In the genomic region with DNA sequence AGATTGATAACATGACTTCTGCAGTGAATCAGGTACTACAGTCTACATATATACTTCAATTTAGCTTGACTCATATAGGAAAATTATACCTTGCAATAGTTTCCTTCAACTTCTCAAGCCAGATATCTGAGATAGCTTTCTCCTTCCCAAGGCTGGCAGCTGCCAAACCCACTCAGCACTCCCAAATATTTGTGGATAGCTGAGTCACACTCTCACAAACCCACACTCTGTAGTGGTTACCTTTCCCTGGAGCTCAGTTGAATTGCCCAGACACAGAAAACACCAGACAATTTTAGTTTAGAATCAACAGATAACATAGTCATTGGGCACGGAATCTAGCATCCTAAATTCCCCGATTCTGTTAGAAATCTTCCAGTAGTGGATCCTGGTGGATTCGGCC, we compare ENCODE assay signal across 28 mouse cellular contexts.
"Had no signal": no experiment of that assay in that cellular context is flagged by ENCODE, and none has a peak within 500 bp of the region (broad histone marks: within the 10 kb centered on the region; RNA-seq: fewer than 3 reads in every experiment).

No protein-coding gene starts in this region.

- ATAC-seq: hindbrain, embryonic 16.5 days; inflammation-experienced regulatory T-cells, adult 6 months; intestine, embryonic 15.5 days; intestine, postnatal 0 days; liver, embryonic 12.5 days had no signal

- DNase-seq: gastrocnemius, adult 2 months; gastrocnemius, postnatal 10 days; gastrocnemius, postnatal 25 days; heart, adult 18-20 months; heart, postnatal 10 days; heart, postnatal 4 days; kidney, adult 18-20 months; kidney, adult 8-10 months; kidney, postnatal 10 days; kidney, postnatal 25 days; kidney, postnatal 4 days; layer of hippocampus, adult 9-11 months; layer of hippocampus, postnatal 36 days; left cerebral cortex, postnatal 4 days had no signal

- H3K9ac ChIP-seq: heart, embryonic 12.5 days; hindbrain, embryonic 12.5 days; hindbrain, embryonic 14.5 days; intestine, embryonic 15.5 days; limb, embryonic 13.5 days; limb, embryonic 15.5 days; liver, embryonic 12.5 days; liver, embryonic 14.5 days had no signal

- H3K27me3 ChIP-seq: heart, embryonic 12.5 days; hindbrain, embryonic 12.5 days; intestine, embryonic 15.5 days; limb, embryonic 13.5 days; limb, embryonic 15.5 days; liver, embryonic 12.5 days had no signal

- H3K4me3 ChIP-seq: gastrocnemius, adult 2 months; heart, embryonic 10.5 days; heart, embryonic 12.5 days; hindbrain, embryonic 10.5 days; hindbrain, embryonic 12.5 days; intestine, embryonic 15.5 days; layer of hippocampus, adult 2 months; limb, embryonic 13.5 days; limb, embryonic 15.5 days; liver, embryonic 12.5 days had no signal

- H3K9me3 ChIP-seq: heart, embryonic 10.5 days; heart, embryonic 12.5 days; hindbrain, embryonic 10.5 days; hindbrain, embryonic 12.5 days; intestine, embryonic 15.5 days; limb, embryonic 13.5 days; limb, embryonic 15.5 days; liver, embryonic 12.5 days had no signal

- H3K36me3 ChIP-seq: heart, embryonic 10.5 days; heart, embryonic 12.5 days; hindbrain, embryonic 10.5 days; hindbrain, embryonic 12.5 days; intestine, embryonic 15.5 days; limb, embryonic 13.5 days; limb, embryonic 15.5 days; liver, embryonic 12.5 days had no signal

- H3K27ac ChIP-seq: gastrocnemius, adult 2 months; heart, embryonic 10.5 days; hindbrain, embryonic 10.5 days; hindbrain, embryonic 12.5 days; hindbrain, embryonic 14.5 days; intestine, embryonic 15.5 days; layer of hippocampus, adult 2 months; limb, embryonic 13.5 days; limb, embryonic 15.5 days; liver, embryonic 12.5 days; liver, embryonic 14.5 days had no signal

- H3K4me2 ChIP-seq: heart, embryonic 12.5 days; hindbrain, embryonic 12.5 days; hindbrain, embryonic 14.5 days; intestine, embryonic 15.5 days; limb, embryonic 13.5 days; limb, embryonic 15.5 days; liver, embryonic 12.5 days had no signal

- H3K4me1 ChIP-seq: heart, embryonic 10.5 days; heart, embryonic 12.5 days; hindbrain, embryonic 10.5 days; hindbrain, embryonic 12.5 days; intestine, embryonic 15.5 days; limb, embryonic 13.5 days; limb, embryonic 15.5 days; liver, embryonic 12.5 days had no signal
